Mouse (Mus musculus) induced T-regulatory cell, adult 2 months (primary cell): Measurements from ENCODE around the gene Gpr62.
A peak's percentile ranks its signal among the peaks of the same experiment; 100 is the strongest.

Experiments
- DNase-seq: peaks from one replicate; pipeline ENCODE4 v3.0.0-alpha.2; 2012; ENCODE audit warnings: low read depth

The Gpr62 gene

DNA sequence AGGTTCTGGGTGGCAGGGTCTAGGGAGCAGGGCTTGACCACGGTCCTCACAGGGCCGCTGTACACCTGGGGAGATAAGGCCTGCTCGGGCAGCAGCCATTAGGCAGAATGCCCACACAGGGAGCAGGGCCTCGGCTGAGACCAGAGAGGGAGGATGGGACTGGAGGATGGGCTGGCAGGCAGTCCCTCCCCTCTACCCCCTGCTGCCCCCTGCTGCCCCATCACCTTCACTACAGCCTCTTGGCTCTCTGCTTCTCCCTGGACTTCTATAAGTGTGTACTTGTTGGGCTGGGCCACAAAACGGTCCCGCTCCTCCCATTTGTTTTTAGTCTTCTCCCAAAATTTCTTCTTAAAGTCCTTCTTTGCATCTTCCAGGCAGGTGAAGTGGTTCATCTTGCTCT, 8.7 kb upstream of the Gpr62 start:
- peak; percentile 80 for DNase-seq

DNA sequence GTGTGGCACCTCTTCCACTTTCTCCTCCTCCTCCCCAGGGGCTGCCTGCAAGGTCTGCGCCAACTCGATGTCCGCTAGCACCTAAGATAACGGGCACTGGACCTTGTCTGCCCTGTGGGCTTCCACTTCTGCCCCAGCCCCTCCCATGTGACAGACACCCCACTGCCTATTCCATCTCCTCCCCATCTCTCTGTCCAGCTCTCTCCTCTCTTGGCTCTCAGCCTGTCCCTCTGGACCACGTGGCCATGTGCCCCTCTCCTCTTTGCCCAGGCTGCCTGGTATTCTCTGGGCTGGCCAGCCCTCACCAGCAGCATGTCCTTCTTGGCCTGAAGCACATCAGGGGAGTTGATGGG, 8.0 kb upstream of the Gpr62 start:
- DNase-seq: no peak

DNA sequence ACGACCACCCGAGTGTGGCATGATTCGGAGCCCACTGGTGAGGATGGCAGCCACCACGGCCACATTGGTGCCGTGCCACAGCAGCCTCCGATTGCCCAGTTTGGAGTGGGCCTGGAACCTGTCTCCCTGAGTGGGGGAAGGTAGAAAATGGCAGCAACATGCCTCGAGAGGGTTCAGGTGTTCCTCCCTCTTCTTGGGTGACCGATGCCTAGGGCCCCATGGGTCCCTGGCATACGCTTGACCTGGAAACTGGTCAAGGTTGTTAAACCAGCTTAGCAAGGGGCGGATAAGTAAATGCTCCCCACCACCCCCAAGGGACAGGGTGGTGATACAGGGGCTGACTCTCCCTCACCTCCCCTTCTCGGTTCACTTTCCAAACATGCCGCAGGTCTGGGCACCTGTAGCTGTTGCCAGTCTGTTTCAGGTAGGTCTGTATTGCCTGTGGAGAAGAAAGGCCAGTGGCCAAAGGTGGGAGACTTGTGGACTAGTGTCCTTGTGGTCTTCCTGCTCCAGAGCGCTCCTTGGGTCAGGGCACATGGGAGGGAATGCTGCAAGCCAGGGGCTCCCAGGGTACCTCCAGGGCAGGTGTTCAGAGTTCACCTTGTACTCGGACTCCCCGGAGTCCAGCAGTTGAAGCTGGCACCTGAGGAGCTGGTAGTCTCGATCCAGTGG, 7.5 kb upstream of the Gpr62 start:
- no peak for DNase-seq

DNA sequence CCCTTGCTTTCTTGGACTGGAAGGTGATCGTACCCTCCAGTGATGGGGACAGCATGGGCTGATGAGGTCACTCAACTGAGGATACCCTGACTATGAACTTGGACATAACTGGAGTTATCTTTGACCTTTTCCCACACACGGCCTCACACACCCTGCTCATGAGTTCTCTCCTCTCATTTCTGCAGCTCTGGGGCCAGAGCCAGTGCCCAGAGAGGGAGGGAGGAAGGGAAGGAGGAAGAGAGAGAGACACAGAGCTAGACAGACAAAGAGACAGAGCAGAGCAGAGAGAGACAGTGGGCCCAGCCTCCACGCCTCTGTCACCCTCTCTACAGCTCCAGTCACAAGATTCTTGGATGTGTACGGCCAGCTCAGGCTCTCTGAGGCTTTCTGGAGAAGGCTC, 6.6 kb upstream of the Gpr62 start:
- DNase-seq: no peak

DNA sequence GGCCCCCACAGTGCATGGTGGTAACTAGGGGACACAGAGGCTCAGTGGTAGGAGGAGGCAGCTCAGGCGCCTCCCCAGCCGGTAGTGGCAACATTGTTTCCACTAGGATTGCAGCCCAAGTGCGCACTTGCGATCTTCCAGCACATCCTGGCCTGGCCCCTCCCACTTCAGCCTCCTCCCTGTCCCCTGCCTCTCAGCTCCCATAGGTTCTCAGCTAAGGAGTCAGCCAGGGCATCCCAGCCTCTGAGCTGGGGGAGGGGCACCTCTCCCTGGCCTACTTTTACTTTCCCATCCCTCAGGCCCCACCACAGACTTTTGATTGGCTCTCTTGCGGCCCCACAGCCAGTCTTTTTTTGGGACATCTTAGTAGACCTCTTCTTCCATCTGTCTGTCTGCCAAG, 6.2 kb upstream of the Gpr62 start:
- no peak for DNase-seq

DNA sequence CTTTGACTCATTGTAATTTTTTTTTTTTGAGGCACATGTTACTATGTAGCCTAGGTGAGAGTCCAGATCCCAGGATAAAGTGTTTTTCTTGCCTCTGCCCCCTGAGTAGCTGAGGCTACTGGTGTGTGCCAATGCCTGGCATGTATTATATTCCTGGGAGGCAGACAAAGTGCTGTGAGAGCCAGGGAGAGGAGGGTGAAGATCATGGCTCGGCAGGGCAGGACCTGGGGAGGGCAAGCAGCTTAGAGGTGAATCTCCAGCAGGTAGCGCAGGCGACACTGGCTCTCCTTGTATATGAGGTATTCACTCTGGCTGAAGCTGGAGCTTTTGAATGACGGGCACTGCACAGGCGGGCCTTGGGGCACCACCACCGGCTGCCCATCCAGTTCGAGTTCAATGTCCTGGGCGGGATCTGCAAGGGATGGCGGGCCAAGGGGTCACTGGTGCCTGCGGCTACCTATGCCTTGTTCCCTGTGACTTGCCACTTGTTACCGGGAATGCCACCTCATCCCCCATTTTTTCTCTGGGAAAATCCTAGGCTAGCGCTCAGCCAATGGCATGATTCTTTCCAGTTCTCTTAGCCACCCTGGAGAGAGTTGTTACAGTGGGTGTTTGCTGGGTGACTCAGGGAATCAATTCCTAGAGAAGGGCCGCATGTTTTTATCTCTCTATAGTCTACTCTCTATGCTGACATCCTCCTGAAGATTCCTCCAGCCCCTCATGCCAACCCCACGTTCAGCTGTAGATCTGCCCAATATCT, 5.4 kb upstream of the Gpr62 start:
- no peak for DNase-seq

DNA sequence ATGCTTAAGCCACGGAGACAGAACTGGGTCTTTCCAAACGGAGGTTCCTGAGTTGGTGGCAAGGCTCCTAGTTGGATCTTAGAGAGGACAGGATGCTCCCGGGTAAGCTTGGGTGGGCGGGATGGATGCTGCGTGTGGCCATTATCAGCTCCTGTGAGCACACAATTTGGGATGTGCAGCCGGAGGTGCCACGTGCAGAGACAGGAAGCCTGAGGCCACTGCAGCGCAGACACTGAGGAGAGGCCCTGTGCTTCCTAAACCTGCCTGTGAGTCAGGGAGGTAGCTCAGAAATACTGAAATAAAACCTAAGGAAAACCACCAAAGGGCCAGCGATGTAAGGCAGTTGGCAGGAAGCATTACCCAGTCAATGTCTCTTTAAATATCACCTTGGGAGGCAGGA, 4.0 kb upstream of the Gpr62 start:
- peak; percentile 35 for DNase-seq

DNA sequence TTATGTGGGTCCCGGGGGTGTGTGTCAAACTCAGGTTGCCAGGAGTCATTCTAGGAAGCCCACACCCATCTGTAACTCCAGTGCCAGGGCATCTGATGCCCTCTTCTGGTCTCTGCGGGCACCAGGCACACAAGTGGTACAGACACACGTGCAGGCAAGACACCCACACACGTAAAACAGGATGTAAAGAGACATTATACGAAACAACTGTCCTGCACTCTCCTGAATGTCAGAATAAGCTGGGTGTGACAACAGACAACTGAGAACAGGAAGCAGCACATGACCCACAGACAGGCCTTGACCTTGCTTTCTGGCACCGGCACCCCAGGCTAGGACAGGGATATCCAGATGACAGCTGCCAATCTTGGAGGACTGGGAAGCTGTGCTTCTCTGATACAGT, 3.6 kb upstream of the Gpr62 start:
- DNase-seq: peak; percentile 62

DNA sequence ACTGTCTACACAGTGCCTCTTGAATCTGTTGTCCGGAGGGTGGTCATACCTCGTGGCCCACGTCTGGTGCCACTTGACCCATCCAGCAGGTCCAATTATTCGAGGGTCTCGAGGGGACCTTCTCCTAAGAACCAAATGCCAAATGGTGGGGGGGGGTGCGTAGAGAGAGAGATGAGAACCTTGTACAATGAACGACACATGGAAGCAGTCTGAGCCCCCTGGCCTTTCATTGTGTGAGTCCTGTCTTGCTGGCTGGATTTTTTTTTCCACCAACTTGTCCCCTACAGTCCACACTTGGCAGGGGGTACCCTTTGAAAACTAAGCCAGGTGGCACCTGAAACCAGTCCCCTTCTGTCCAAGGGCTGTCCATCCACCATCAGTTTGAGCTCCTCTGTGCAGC, 2.0 kb upstream of the Gpr62 start:
- DNase-seq: no peak

DNA sequence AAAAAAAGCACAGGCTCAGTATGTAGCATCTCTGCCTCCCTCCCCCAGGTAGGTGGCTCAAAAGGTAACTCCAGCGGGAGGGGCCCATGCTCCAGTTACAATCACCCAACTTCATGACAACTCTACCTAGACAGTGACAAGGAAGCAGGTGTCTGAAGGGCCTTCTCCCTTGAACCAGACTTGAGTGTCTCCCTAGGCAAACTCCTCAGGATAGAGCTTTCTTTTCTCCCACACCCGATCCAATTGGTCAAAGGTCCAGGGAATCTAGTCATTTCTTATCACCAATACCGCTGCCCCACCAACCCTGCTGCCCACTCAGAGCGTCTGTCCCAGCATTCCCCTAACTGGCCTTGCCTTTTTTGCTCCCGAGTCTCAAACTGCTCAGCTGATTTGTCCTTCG, 983 bp upstream of the Gpr62 start:
- no peak for DNase-seq

DNA sequence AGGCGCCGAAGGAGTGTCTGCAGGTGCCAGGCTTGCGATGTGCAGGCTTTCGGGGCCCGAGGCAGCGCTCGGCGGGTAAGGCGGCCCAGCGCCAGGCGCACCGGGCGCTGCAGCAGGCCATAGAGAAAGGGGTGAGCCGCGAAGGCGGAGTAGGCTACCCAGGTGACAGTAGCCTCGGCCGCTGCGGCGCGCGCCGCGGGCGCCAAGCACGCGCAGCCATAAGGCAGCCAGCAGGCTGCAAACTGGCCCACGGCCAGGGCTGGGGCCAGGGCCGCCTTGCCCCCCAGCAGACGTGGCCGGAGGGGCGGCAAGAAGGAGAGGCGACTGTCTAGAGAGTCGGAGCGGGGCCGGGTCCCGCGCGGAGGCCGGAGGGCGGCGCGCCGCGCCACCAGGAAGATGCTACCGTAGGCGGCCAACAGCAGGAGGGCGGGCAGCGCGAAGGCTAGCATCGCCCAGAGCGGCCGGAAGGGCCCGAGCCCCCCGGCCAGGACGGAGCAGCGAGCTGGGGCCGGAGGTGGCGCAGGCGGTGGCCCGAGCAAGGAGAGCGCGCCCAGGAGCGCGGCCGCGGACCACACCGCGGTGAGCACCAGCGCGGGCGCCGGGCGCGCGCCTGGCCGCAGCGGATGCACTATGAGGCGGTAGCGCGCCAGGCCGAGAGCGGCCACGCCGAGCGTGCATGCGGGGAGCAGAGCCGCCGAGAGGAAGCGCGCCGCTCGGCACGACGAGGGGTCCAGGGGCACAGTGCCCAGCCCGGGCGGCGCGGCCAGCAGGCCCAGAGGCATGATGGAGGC, 792 bp downstream of the Gpr62 start:
- DNase-seq: peak; percentile 66

DNA sequence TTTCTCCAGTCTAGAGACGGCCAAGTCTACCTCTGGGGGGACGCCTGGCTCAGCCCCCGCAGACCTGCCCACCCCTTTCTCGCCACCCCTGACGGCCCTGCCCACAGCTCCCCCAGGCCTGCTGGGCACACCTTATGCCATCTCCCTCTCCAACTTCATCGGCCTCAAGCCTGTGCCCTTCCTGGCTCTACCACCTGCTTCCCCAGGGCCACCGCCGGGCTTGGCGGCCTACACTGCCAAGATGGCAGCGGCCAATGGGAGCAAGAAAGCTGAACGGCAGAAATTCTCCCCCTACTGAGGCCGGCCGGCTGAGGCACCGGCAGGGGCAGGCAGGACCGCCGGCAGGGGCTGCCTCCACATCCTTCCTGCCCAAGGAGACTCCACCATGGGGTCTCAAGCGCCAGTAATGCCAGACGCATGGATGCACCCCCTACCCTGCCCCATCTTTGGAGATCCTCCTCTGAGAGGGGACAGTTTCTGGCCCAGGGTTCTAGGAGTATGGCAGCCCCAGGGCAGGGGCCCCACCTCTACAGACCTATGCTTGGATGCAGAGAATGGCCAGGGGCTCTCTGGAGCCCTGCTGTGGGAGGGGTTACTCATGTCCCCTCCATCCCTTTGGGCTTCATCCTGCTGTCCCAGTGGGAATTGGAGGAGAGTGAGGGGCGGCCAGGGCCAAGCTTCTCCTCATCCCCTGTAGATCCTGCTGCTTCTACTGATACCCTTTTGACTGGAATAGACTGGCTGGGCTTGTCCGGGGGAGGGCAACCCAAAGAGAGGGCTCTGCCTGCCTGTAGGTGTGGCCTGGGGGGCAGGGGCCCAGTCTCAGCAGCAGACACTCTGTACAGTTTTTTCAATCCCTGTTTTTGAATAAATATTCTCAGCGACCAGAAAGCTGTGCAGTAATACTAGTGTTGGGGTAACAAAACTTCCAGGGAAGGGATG, 2.3 kb downstream of the Gpr62 start:
- no peak for DNase-seq

DNA sequence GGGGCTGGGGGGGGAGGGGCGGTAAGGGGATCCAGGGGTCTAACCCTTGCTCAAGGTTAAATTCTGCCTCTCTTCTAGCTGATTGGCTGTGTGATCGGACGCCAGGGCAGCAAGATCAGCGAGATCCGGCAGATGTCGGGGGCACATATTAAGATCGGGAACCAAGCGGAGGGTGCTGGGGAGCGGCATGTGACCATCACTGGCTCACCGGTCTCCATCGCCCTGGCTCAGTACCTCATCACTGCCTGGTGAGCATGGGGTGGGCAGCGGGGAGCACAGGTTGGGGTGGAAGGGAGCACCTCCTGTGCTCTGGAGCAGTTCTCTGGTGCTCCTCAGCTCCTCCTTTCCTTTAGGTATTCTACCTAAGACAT, 3.3 kb downstream of the Gpr62 start:
- no peak for DNase-seq

DNA sequence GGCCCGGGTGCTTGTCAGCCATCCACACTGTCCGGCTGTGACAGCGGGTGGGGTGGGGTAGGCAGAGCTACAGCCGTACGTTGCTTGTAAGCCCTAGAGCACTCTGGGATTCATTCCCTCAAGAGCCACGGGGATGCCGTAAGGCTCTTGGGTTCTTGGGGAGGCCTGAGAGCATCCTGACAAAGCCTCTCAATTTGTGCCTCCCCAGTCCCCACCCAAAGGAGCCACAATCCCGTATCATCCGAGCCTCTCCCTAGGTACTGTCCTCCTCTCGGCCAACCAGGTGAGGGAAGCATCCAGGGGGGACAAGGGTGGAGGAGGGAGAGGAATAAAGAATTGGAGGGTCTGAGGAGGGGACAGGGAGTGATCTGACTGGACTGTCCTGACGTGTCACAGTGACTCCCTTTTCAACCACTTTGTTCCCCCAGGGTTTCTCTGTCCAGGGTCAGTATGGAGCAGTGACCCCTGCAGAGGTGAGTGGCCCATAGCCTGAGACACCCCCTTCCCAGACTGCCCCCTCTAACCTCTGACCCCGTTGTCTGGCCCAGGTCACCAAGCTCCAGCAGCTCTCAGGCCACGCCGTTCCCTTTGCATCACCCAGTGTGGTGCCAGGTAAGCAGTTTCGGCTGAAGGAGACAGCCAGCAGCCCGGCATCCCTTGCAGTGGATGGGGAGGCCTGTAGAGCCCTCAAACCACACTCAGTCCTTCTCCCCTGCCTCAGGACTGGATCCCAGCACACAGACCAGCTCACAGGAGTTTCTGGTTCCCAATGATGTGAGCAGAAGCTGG, 3.9 kb downstream of the Gpr62 start:
- no peak for DNase-seq

DNA sequence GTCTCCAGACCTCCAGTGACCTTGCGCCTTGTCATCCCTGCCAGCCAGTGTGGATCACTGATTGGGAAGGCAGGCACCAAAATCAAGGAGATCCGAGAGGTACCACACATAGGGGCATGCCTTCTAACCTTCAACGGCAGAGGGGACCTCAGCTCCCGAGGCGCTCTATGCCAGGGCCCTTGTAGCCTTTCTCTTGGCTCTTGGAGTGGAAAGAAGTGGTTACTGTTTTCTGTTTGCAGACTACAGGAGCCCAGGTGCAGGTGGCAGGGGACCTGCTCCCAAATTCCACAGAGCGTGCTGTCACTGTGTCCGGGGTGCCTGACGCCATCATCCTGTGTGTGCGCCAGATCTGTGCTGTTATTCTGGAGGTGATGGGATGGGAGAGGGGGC, 4.7 kb downstream of the Gpr62 start:
- DNase-seq: no peak

DNA sequence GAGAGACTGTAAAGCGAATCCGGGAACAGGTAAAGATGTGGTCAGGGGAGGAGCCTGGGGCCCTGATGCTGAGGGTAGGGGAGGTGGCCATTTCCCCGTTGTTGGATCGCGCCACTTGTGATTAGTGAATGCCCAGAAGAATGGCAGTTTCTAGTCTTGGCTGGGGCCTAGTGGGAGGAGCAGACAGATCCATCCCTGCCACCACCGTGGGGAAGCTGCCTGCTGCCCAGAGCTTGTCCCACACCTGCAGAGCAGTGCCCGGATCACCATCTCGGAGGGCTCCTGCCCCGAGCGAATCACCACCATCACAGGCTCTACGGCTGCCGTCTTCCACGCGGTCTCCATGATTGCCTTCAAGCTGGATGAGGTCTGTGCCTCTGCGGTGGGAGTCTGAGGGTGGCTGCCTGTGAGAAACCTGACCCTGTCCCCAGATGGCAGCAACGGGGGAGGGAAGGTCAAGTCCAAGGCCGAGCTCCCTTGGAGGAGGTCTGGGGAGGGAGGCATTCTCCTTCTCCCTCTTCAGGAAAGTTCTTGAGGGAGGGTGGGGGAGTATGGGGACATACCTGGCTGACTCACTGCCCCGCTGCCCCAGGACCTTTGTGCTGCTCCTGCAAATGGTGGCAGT, 5.2 kb downstream of the Gpr62 start:
- no peak for DNase-seq

DNA sequence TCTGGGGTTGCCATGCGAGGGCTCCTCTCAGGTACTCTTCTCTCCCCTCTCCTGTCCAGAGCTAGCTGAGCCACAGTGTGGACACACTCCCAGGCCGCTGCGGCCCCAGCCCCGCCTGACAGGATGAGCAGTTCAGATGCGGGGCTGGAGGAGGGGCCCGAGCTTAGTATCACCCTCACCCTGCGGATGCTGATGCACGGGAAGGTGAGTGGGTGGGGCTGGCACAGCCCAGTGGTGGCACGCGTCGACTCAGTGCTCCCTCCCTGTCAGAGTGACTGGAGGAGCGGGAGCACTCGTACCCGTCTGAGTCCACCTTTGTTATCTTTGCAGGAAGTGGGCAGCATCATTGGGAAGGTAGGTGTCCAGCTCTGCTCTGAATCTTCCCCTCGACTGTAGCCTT, 5.8 kb downstream of the Gpr62 start:
- no peak for DNase-seq

DNA sequence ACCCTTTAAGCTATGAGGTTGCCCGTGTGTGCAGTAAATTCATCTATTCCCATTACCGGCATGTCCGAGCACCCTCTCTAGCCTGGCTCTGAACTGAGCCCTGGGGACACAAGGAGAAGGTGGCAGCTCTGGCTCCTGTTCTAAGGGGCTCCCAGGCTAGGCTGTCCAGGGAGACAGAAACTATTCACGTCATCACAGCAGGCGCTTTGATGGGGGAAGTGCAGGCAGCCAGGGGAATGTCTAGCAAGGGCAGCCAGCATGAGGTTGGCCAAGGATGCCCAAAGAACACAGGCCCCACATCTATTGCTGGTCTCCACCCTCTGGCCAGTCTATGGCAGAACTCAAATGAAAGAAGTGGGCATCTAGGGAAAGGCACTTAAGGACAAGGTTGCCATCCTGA, 7.8 kb downstream of the Gpr62 start:
- no peak for DNase-seq

DNA sequence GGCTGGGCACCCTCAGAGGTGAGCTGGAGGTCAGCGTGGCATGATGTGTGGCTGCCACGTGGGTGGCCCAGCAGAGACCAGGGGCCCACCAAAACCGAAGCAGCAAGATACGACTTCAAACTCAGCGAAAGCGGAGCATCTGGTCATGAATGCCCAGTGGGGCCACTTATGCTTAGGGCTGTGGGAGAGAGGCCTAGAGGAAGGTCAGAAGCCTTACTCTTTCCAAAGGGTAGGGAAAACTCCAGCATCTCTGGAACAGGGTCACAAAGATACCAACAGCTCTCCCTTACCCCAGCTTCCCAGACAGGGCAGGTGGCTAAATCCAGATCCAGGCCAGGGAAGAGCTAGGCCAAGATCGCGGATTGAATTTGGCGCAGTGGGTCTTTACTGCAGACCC, 8.6 kb downstream of the Gpr62 start:
- no peak for DNase-seq

DNA sequence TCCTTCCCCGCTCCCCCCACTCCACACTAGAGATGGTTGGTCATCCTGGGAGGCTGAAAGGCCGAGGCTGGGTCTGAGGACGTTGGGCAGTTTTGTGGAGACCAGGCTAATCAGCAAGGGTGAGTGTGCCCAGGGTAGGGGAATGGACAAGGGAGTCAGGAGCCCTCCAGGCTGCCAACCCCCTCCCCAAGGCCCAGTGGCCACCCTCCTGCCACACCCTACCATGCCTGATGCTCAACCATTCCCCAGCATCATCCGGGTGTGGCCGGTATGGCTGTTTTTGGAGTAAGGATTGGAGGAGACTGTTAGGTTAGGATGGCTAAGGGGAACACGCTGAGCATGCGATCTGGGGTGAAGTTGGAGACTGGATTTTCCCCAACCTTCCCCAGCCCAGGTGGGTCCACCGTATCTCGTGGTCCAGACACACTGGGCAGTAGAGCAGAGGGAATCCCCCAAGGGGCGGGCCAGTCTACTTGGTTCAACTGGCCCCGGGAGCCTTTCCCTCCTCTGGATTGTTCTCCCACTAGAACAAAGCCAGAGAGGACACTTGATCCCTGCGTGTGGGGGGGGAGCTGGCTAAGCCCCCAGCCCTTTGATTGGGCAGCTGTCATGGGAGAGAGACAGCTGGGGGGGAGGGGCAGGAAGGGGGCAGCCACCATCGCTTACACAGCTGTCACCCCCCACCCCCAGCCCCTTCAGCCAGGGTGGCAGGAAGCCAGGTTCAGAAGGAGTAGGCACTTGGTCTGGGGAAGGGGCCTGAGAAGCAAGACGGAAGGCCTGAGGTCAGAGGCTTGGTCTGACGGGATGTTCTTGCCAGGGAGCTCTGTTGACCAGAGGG, 9.2 kb downstream of the Gpr62 start:
- no peak for DNase-seq
